Mouse (Mus musculus) hindbrain, embryonic 10.5 days (tissue): Measurements from ENCODE around the gene Ssr1. TPM values are rescaled to one million over a fixed set of nuclear protein-coding genes. Genes with fewer than 3 reads are reported as not detected.

Experiments used
- DNase-seq: peaks from one replicate; pipeline ENCODE4 v3.0.0-alpha.2; 2017; ENCODE audit warnings: low spot score
- H3K27ac ChIP-seq: fragments of 300-500 bp; sonication (generic); 2 replicates; pipeline ENCODE4 v1.5.1; 2016; ENCODE audit warnings: mild to moderate bottlenecking, moderate library complexity
- H3K27me3 ChIP-seq: fragments of 300-500 bp; sonication (generic); 2 replicates; pipeline ENCODE4 v1.6.1; 2016; ENCODE audit warnings: mild to moderate bottlenecking; ENCODE audit not compliant: poor library complexity, insufficient read depth, severe bottlenecking
- H3K36me3 ChIP-seq: fragments of 300-500 bp; sonication (generic); 2 replicates; pipeline ENCODE4 v1.6.1; 2016; ENCODE audit warnings: mild to moderate bottlenecking, moderate library complexity
- H3K4me1 ChIP-seq: fragments of 300-500 bp; sonication (generic); replicated peaks from 2 replicates; pipeline ENCODE4 v1.6.1; 2016; ENCODE audit warnings: mild to moderate bottlenecking
- H3K4me3 ChIP-seq: fragments of 300-500 bp; sonication (generic); 2 replicates; pipeline ENCODE4 v1.5.1; 2016; ENCODE audit warnings: mild to moderate bottlenecking, moderate library complexity
- H3K9me3 ChIP-seq: fragments of 300-500 bp; sonication (generic); 2 replicates; pipeline ENCODE4 v1.6.1; 2016; ENCODE audit warnings: mild to moderate bottlenecking, moderate library complexity
- WGBS: fragments of 180-500 bp; shearing (Covaris S2); methylation state at CpG from one replicate; pipeline ENCODE4 v1.1.7; 2016; 5-methylcytosine and 5-hydroxymethylcytosine counted together
- polyA plus RNA-seq: library from polyadenylated mRNA; unstranded; fragments of >200 nt; fragmentation: Nextera tagmentation; extraction: Ambion mirVana; gene quantifications from 2 replicates; pipeline ENCODE4 v1.2.1, GENCODE M21; 2016

Gene Ssr1
- polyA plus RNA-seq, 1 experiment from 2014 or later = 83.6 TPM

GRCm38 (mm10) chr13:37919711-37920277 lies 74.2 kb downstream of the Ssr1 start:
- Histone ChIP-seq H3K27me3 (no peaks in the 10 kb centered on the region), H3K9me3 (no peaks in the 10 kb centered on the region), H3K36me3 (peaks cover 37% of the 10 kb centered on the region), H3K27ac (no peak overlapping the region), H3K4me1 (peaks cover 10% of the 10 kb centered on the region), H3K4me3 (no peak overlapping the region)
- WGBS = 87% methylated on average over 3 of the region's 3 CpGs
- no peak for DNase-seq

GRCm38 (mm10) chr13:37918336-37919261 lies 75.4 kb downstream of the Ssr1 start:
- no peaks in the 10 kb centered on the region for H3K9me3 ChIP-seq
- 90% methylated on average over 15 of the region's 15 CpGs for WGBS
- H3K27ac ChIP-seq = no peak overlapping the region
- H3K4me1 ChIP-seq = peaks cover 16% of the 10 kb centered on the region
- DNase-seq = no peak
- no peak overlapping the region for H3K4me3 ChIP-seq
- peaks cover 37% of the 10 kb centered on the region for H3K36me3 ChIP-seq
- no peaks in the 10 kb centered on the region for H3K27me3 ChIP-seq

Other genes starting within 250 kb of the Ssr1 start
- gene Rreb1, start 215.8 kb downstream of the Ssr1 start, polyA plus RNA-seq = 6.5 and 7.7 TPM in 2 replicates
- 46.7 and 50.7 TPM in 2 replicates for gene Riok1, start 42.8 kb upstream of the Ssr1 start, polyA plus RNA-seq
- 0.71 and 0.75 TPM in 2 replicates for gene Cage1, start 42.9 kb upstream of the Ssr1 start, polyA plus RNA-seq
- 0.98 and 1.3 TPM in 2 replicates for gene Dsp, start 157.1 kb upstream of the Ssr1 start, polyA plus RNA-seq
- 25.2 and 34.3 TPM in 2 replicates for gene Snrnp48, start 210.7 kb upstream of the Ssr1 start, polyA plus RNA-seq